Mouse (Mus musculus): ENCODE results near the gene Gm11541. TPM values are rescaled to one million over a fixed set of nuclear protein-coding genes. Genes with fewer than 3 reads are reported as not detected.

Gene Gm11541
- polyA plus RNA-seq, 1 experiment from 2014 or later, result 0.15 TPM

Other genes with a start within 250 kb of the Gm11541 start
- 10.9 and 14.1 TPM in 2 replicates for gene Cacna1g, start 230.3 kb downstream of the Gm11541 start, polyA plus RNA-seq (2014; fragmentation: Nextera tagmentation; extraction: Ambion mirVana)
- 0.08 and 0.27 TPM in 2 replicates for gene Spata20, start 218.3 kb downstream of the Gm11541 start, polyA plus RNA-seq (2014; fragmentation: Nextera tagmentation; extraction: Ambion mirVana)
- 1.5 and 2.3 TPM in 2 replicates for gene Epn3, start 204.5 kb downstream of the Gm11541 start, polyA plus RNA-seq (2014; fragmentation: Nextera tagmentation; extraction: Ambion mirVana)
- gene Mycbpap, start 182.8 kb downstream of the Gm11541 start, polyA plus RNA-seq (2014; fragmentation: Nextera tagmentation; extraction: Ambion mirVana), result 1.9 and 2.4 TPM in 2 replicates
- 2.4 and 3.7 TPM in 2 replicates for gene Rsad1, start 155.2 kb downstream of the Gm11541 start, polyA plus RNA-seq (2014; fragmentation: Nextera tagmentation; extraction: Ambion mirVana)
- gene Chad, start 139.5 kb downstream of the Gm11541 start, polyA plus RNA-seq (2014; fragmentation: Nextera tagmentation; extraction: Ambion mirVana), result 0.52 and 1.0 TPM in 2 replicates
- gene Acsf2, start 102.6 kb downstream of the Gm11541 start, polyA plus RNA-seq (2014; fragmentation: Nextera tagmentation; extraction: Ambion mirVana), result 6.8 and 7.1 TPM in 2 replicates
- gene Lrrc59, start 74.7 kb downstream of the Gm11541 start, polyA plus RNA-seq (2014; fragmentation: Nextera tagmentation; extraction: Ambion mirVana), result 171 and 185 TPM in 2 replicates
- gene Mrpl27, start 50.7 kb downstream of the Gm11541 start, polyA plus RNA-seq (2014; fragmentation: Nextera tagmentation; extraction: Ambion mirVana), result 122 and 136 TPM in 2 replicates
- gene Eme1, start 50.5 kb downstream of the Gm11541 start, polyA plus RNA-seq (2014; fragmentation: Nextera tagmentation; extraction: Ambion mirVana), result 47.0 and 51.7 TPM in 2 replicates
- 11.1 and 12.1 TPM in 2 replicates for gene Xylt2, start 27.0 kb downstream of the Gm11541 start, polyA plus RNA-seq (2014; fragmentation: Nextera tagmentation; extraction: Ambion mirVana)
- gene Cdc34b, start 37.3 kb upstream of the Gm11541 start, polyA plus RNA-seq (2014; fragmentation: Nextera tagmentation; extraction: Ambion mirVana), result 0.29 and 0.36 TPM in 2 replicates
- not detected in 2 replicates for gene Tmem92, start 78.2 kb upstream of the Gm11541 start, polyA plus RNA-seq (2014; fragmentation: Nextera tagmentation; extraction: Ambion mirVana)
- 93.8 and 109 TPM in 2 replicates for gene Col1a1, start 231.7 kb upstream of the Gm11541 start, polyA plus RNA-seq (2014; fragmentation: Nextera tagmentation; extraction: Ambion mirVana)

All from embryonic facial prominence, embryonic 11.5 days (tissue).